Mouse (Mus musculus) lung, postnatal 4 days (tissue): ENCODE data around the gene App.

Experiments used
- DNase-seq, 2 experiments: peaks; one replicate each; pipeline ENCODE4 v3.0.0; 2021

The App gene

GRCm38 (mm10) chr16:85117541-85117940, 56.0 kb downstream of the App start:
- no peak for DNase-seq

- DNase-seq, result no peak
These were observed 57.7 kb downstream of the App start for GRCm38 (mm10) chr16:85115837-85116236.

DNA sequence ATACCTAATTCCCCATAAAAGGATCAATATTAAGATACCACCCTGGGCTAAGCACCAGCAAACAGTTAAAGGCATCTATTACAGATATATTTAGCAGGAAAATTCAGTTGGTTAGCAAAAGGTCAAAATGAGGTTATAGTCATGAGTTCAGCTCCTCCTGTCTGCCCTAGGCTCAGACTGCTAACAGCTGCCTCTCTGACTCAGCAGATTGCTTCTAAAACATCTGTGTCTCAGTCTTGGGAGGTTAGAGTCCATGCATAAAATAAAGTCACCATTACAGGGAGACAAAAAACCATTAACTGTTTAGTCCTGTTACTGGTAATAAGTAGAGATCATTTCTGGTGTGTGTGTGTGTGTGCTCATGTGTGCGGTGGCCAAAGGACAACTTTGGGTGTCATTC, 58.8 kb downstream of the App start:
- DNase-seq, result no peak

DNA sequence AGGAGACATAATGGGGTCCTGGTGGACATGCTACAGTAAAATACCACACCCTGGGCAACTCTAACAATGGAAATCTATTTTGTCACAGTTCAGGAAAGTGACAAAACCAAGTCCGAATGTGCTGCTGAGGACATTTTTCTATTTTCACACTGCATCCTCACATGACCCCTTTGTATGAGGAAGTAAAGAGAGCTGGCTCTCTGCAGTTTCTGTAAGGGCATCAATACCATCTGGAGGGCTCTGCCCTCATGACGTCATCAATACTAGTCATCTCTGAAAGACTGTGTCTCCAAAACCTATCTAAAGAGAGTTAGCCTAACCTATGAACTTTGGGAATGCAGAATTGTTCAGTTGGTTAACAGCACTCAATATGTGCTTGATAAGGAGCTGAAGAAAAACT, 59.6 kb downstream of the App start:
- DNase-seq, result no peak

GRCm38 (mm10) chr16:85112254-85112653, 61.3 kb downstream of the App start:
- no peak for DNase-seq

- DNase-seq, result peak in 1 of 2 experiments; percentile 68
These were observed 63.1 kb downstream of the App start for GRCm38 (mm10) chr16:85110428-85110827.

DNA sequence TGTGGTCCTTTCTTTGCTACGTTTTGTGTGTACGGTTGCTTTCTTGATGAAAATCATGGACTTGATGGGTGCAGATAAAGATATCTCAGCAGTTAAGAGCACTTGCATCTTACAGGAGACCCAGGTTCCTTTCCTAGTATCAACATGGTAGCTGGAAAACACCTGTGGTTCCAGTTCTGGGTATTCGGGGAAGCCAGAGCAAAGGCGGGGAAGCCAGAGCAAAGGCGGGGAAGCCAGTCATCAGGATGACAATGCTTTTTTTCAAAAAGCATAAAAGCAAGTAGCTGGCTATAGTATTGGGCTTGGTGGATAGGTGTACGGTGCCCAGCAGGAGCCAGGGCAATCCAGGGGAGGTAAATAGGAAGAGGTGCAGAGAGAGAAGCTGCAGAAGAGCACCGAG, 65.1 kb downstream of the App start:
- no peak for DNase-seq

DNA sequence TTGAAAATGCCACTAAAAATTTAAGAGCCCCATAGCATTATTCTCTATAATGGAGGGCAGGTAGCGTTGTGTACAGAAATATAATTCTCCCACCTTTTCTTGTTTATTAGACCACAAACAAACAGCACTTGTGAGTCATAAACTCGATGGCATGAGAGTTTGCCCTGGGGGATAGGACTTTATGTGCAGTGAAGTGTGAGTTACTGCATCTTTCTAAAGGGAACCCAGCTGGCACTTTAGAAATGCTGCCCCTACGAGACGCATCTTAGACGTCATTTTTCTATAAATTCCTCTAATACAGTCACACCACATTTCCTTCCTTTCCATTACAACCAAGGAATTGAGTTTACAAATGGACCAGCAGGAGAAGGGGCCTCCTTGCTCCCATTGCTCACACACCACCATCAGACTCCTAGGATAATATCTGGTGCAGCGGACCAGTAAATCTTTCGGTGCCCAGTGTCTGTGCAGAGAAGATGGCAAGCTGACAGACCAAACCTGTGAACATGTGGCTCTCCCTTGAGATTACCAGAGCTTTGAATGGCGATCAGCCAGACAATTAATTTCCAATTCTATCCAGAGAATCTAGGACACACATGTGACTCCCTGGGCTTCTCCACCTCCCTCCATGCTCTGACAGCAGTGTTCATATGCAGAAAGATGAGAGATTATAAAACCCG, 66.8 kb downstream of the App start:
- no peak for DNase-seq

DNA sequence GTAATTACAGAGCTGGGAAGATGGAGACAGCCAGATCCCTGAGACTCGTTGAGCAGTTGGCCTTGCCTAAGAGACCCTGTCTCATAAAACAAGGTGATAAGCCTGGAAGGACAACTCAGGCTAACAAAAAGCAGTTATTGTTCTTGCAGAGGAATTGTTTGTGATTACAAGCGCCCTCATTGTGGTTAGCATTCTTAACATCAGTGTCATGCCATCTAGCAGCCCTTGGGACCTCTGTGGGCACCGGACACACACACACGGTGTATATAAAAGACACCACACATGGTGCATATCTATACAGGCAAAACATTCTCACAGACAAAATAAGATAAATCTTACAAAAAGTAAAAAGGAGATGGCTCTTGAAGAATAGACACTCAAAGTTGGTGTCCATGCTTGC, 68.0 kb downstream of the App start:
- DNase-seq, result no peak

GRCm38 (mm10) chr16:85103116-85103787, 70.3 kb downstream of the App start:
- DNase-seq, result no peak

DNA sequence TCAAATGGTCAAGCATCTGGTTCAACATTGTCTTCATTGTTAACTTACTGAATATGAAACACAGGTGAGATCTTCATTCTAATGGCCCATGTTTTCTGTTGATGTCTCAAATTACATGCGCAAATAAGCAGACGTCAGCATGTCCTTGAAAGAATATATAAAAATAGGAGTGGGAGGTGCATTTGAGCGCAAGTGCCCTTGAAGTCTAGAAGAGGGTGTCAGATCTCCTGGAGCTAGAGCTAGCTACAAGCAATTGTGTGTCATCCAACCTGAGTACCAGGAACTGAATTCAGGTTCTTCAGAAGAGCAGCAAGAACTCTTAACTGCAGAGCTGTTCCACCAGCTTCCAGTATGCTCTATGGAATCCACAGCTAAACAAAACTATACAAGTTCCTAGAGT, 72.0 kb downstream of the App start:
- no peak for DNase-seq

- DNase-seq, result no peak
These were observed 72.8 kb downstream of the App start for GRCm38 (mm10) chr16:85100806-85101205.

- no peak for DNase-seq
These were observed 74.1 kb downstream of the App start for GRCm38 (mm10) chr16:85099487-85099886.

- no peak for DNase-seq
These were observed 74.5 kb downstream of the App start for GRCm38 (mm10) chr16:85099044-85099443.

DNA sequence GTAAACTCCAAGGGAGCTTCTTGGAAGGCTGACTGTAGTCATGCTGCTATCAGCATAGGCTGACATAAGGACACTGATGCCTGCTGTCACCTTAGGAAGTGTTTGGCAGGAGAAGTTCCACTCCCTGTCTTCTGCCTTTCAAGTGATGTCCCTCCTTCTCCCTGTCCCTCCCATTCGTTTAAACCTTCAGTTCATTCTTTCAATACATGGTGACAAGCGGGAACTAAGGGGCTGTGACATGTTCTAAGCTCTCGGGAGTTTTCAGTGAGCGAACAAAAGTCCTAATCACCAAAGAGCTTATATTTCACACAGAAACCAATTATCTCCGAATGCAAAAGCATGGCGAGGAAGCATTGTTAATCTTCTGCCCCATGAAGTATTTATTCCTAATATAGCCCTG, 77.2 kb downstream of the App start:
- DNase-seq, result no peak

- DNase-seq, result no peak
These were observed 77.6 kb downstream of the App start for GRCm38 (mm10) chr16:85095923-85096322.

- no peak for DNase-seq
These were observed 80.9 kb downstream of the App start for GRCm38 (mm10) chr16:85092644-85093091.

DNA sequence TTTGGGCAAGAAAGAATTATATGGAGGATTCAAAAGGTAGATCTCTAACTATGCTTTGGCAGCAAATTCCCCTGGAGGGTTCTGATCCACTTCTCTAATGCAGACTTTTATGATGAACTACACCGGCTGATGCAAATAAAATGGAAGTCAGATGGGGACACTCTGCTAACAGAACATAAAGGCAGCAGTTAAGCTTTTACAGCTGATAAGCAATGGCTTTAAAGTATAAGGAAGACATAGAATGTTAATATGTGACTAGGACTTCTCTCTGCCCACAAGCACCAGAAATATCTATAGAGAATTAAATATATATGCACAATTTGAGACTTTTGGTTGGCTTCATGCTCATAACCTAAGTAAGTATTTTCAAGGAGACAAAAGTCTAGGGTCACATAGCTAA, 81.4 kb downstream of the App start:
- DNase-seq, result no peak

GRCm38 (mm10) chr16:85090992-85091391, 82.6 kb downstream of the App start:
- DNase-seq, result no peak

DNA sequence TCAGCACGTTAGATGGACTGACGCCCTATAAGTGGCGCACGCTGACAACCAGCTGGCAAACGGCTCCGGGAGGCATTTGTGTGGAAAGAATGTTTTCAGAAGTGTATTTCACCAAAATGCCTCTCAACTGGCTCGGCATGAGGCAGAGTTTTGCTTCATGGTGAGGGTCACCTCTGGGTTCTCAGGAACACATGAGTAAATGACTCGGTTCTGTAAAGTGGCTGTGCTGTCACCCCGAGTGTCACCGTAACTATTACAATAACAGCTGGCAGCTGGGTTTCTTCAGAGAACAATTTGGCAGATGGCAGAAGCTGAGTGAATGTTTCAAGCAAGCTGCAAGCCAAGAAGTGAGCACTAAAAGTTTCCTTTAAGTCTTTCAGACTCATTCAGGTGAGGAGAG, 85.4 kb downstream of the App start:
- DNase-seq, result no peak

GRCm38 (mm10) chr16:85086303-85086702, 87.3 kb downstream of the App start:
- no peak for DNase-seq

- DNase-seq, result no peak
These were observed 87.7 kb downstream of the App start for GRCm38 (mm10) chr16:85085902-85086301.

DNA sequence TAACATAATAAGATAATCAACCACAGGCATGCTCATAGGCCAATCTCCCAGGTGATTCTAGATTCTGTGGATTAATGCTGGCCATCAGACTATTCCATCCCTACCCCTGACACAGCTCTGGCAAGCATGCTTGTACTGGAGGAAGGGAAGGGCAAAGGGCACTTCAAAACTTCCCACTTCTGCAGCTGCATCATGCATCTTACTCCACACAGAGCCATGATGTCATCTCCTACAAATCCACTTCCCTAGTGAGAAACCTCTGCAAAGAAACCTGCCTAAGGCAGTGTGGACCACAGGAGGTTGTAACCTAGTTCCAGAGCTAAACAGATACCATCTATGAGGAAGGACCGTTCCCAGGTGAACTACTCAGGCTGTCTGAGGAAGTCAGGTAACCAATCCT, 89.4 kb downstream of the App start:
- DNase-seq, result no peak

- no peak for DNase-seq
These were observed 98.2 kb downstream of the App start for GRCm38 (mm10) chr16:85075330-85075729.

GRCm38 (mm10) chr16:85074889-85075288, 98.7 kb downstream of the App start:
- DNase-seq, result no peak
